Mouse (Mus musculus) lung, postnatal 14 days (tissue): Measurements from ENCODE around the gene Rps6ka2.
A peak's percentile ranks its signal among the peaks of the same experiment; 100 is the strongest.
"Not testable (repeated sequence)": the region's sequence is repeated elsewhere in the genome, so short reads cannot be mapped to it uniquely, and the experiment has no call there.

Experiments
- DNase-seq: peaks from one replicate; pipeline ENCODE4 v3.0.0; 2021

Gene Rps6ka2

DNA sequence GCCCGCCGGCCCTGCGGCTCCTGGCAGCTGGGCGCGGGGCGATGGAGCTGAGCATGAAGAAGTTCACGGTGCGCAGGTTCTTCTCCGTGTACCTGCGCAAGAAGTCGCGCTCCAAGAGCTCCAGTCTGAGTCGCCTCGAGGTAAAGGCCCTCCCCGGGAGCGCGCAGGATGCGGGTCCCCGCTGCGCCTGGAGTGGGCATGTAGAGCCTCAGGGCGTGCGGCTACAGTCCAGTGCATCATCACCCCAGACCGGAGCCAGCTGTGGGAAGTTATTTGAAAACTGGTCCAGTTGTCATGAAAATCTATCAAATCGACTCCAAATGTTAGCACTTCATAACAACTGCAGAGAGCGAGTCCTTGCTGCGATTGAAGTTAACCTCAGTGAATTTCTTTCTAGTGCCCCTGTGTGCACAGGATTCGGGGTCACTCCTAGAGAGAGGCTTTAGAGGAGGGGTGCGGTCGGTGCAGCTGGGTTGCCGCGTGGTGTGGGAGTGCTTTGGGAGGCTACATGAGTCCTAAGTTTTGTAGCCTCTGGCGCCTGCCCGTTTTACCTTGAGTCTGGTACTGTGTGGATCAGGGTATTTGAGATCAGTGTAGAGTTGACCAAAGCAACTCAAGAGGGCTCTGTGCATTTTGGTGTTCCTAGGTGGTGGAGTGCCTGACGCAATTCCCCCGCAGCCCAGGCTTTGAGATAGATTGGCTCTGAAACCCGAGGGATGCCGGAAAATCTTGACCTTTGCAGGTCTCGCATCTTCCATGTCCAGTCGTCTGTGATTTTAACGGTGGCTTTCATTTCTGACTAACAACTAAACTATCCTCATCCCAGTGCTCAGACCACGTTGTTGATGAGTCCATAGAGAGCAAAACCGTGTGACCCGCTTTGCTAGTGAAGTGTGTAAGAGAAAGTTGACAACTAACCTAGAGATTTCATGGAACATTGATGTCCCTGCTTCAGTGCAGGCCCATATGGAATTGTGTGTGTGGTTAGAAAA is 685 bp downstream of the Rps6ka2 start:
- DNase-seq, result peak; percentile 33

DNA sequence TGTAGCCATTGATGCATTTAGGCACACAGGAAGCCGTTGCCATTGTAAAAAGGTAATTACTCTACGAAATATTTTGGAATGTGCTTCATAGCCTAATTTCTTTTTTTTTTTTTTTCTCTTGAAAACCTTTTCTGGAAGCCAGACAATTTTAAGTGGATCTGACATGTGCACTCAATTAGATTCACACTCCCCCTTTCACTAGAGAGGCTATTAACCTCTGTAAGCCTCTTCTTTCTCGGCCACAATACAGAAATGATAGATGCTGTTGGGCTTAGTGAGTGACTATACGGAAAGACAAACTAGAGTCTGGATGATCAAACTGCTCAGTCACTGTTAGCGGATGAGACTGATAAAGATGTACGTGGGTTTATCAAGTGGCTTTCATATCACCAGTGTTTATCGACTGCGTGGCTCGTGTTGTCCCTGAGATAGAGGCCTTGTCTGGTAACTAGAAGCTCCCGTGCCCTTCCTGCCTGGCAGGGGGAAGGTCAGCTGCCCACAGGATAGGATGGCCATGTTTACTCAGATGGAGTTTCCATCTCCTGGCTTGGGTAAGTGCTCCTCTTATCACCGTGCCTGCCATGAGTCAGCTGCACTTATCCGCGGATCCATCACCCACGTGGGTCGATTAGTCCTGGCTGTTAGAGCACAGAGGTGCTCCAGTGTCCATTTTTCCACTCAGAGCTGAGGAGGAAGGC is 3.6 kb downstream of the Rps6ka2 start:
- DNase-seq, result no peak

DNA sequence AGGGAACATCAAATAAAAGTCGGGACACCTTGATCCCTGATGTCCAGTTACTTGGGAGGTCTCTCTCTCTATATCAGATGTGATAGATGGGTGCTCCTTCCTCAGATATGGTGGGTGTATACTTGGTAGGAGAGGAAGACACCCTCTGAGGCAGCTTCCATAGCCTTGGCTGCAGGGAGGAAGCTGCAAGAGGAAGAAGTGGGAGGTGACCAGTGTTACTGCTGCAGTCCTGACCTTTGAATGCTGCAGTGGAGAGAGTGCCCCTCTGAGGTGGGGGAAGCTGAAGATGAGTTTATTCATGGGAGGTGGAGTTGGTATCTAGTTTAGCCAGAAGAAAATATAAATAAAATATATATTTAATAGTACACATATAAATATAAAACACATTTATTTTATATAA is 5.4 kb downstream of the Rps6ka2 start:
- DNase-seq, result no peak

DNA sequence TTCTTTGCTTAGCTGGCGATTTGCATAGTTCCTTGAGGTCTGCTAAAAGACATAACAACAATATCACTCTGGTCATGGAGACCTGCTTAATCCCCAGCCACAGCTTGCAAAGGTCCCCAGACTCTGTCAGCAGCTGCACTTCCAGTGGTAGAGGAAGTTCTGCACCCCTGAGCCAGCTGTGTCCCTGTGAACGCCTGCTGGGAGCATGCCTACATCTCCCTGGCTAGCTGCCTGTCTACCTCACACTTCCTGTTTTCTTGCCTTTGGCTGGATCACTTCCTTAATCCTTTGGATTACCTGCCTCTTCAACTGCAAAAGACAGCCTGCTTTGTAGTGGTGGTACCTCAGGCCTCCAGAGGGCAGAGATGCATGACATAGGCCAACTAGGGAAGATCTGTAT is 6.5 kb downstream of the Rps6ka2 start:
- DNase-seq, result peak; percentile 33

DNA sequence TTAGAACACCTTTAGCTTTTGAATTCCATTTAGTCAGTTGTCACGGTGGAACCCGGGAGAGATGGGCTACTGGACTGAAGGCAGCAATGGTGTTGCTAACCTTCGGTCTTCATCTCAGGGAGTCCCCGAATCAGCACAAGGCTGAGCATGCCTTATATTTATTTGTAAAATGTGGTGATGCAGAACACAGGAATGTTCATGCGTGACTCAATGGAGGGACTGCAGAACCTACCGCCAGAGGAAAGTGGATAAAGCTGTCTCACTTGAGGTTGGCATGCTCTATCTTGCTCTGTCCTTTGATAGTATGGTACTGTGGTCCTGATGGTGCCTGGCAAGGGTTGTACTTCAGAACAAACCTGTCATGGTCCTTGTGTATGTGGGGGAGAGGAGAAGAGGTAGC is 8.3 kb downstream of the Rps6ka2 start:
- no peak for DNase-seq

DNA sequence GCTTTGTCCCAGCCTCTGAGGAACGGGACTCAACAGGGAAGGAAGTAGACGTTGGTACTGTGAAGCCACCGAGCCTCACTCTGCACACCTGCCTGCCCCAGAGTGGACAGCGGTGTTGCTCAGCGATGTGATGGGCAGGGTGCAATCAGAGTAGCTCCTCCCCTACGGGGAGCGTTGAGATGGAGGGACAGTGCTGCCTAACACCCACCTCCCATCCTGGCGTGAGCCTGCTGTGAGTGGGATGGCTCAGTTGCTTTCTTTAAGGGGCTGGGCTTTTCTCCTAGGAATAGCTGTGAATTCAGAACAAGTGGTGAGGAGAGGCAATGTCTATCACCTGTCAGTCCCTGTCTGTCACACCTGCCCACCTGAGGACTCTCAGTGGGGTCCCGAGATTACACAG is 12.3 kb downstream of the Rps6ka2 start:
- no peak for DNase-seq

DNA sequence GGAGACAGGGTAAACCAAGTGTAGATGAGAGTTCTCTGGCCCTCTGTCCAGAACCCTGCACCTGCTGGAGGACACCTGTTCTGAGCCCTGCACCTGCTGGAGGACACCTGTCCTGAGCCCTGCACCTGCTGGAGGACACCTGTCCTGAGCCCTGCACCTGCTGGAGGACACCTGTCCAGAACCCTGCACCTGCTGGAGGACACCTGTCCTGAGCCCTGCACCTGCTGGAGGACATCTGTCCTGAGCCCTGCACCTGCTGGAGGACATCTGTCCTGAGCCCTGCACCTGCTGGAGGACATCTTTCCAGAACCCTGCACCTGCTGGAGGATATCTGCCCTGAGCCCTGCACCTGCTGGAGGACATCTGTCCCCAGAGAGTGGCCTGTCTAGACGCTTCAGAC is 17.1 kb downstream of the Rps6ka2 start:
- DNase-seq, result not testable (repeated sequence)

DNA sequence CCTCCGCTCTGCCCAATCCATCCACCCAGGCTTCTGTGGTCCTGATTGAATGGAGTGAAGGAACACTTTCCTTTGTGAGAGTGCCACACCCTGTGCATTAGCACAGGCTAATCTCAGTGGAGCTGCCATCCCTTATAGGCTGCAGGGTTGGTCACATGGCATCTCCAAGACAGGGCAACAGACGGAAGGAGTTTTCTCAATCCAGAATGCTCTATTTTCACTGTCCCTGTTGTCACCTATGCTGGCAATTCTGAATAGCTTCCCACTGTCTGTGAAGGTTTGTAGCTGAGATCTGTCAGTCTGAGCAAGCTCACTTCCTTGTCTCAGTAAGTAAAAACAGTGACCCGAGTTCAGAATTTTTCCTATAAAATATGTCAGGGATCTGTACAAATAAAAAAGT is 19.5 kb downstream of the Rps6ka2 start:
- no peak for DNase-seq

DNA sequence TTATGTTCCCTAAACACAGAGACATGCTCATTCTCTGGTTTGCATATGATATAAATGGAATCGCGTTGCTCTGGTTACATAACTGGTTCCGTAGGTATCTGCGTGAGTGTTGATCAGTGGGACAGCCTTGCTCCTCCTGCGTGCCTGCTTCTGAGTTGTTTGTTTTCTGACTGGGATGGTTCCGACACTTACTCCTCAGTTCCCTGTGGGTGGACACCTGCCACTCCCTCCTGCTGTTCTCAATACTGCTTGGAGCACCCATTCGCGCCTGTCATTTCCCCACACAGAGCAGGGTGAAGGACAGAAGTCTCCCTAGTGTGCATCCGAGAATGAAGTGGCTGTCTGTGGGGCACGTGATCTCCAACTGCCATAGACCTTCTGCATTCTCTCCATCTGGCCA is 20.1 kb downstream of the Rps6ka2 start:
- no peak for DNase-seq

DNA sequence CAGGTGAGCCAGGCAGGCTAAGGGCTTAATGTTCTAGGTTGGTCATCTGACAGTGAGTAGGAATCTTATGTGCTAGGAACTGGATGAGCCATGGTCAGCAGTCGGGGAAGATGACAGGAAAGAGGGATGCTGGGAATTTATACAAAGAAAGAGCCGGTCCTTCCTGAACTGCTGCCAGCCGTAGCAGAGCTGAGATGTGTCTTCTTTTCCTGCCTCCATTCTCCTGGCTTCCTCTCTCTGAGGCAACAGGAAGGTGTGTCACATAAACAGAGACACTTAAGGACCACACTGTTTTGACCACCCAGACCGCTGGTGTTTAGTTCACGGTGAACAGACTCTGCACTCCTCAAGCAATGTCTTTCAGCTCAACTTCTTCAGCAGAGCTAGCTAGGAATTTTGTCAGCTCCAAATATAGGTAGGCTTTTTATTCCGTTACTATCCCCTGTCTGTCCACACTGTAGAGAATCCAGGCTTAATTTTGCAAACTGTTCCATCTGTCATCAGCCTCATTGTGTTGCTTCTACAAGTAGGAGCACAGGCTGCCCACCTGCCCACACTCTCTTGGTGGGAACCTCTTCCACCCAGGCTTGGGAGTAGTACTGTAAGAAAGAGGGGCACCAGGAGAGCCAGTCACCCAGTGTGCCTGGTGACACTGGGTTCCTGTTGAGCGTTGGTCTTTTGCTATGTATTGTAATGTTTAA is 24.4 kb downstream of the Rps6ka2 start:
- DNase-seq, result peak; percentile 56

DNA sequence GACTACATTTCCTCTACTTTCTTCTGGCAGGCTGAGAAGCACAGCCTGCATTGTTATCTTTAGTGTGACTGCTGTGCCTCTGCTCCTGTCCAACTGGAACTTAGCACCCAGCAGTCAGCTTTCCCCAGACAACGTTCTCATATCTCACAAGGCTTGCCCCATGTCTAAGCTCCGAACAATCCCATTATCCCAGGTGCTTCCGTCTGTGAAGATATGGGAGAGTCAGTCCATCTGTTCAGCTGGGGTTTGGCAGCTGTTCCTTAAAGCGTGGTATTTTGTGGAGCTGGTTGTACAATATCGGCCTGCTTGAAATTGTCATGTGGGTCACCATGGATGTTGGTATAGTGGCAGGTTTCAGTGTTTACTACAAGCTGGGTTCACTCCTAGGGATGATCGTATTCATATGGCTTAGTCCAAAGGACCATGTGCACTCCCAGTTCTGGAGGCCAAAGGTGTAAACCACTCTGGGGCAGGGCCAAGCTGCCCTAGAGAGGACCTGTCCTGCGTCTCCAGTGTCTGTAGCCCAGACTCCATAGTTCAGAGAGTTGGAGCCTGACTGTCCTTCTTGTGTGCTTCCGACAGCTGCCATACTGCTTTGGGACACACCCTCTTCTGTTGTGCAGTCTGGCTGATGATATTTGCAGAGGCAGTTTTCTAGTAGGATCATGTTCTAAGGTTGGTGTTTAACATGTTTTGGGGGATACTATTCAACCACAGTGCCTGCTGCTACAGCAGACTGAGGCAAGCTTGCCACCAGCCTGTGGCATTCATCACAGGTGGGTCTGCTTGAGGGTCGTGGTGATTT is 27.4 kb downstream of the Rps6ka2 start:
- no peak for DNase-seq

DNA sequence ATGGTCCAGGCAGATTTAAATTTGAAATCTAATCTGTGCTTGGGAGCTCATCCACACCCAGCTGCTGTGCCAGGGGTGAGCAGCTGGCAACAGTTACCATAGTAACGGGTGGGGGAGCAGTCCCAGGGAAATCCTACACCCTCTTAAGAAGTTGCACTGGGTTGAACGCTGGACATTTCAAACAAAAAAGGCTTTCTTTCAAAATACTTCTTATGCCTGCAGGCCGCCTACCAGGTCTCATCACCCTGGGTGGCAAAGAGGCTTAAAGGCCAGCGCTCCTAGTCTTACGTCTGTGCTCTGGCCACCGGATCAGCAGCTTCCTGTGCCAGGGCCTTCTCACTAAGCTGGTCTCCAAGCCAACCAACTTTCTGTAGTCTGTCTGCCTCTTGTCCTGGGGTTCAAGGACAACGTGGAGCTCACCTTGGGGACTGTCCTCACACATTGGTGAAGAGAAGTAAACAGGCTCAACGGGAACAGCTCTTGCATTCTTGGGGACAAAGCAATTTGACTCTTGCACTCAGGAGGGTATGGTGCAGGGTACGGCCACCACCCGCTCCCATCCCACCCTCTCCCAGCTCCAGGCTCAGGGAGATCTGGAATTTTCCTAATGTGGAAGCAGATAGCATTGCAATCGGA is 35.0 kb downstream of the Rps6ka2 start:
- DNase-seq, result no peak

DNA sequence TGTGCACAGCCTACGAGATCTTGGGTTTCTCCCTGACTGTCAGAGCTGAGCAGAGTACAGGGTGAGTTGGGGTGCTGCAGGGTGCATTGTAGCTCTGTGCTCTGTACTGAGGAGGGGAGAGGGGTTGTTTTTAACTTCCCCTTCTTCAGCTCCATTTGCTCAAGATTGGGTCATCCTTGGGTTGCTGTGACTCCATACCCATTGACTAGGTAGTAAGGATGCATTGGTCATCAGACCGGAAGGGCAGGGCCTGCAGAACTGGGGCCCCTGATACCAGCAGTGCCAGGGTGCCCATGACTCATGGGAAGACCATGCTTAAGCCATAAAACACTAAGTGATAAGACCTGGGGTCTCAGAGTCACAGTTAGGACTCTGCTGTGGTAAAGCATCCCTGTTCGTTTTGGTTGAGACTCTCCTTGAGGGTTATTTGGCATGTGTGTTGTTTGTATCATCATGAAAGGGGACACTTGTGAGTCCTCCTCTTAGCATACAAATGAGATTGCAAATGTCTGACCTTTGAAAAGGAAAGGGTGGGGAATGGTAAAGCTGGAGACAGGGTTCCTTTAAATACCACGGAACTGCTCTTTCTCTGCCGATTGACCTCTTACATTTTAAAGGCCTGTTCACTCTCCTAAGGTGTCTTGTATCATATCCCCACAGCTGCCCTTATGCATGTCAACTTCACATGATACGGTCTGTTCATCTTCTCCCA is 36.7 kb downstream of the Rps6ka2 start:
- DNase-seq, result no peak

DNA sequence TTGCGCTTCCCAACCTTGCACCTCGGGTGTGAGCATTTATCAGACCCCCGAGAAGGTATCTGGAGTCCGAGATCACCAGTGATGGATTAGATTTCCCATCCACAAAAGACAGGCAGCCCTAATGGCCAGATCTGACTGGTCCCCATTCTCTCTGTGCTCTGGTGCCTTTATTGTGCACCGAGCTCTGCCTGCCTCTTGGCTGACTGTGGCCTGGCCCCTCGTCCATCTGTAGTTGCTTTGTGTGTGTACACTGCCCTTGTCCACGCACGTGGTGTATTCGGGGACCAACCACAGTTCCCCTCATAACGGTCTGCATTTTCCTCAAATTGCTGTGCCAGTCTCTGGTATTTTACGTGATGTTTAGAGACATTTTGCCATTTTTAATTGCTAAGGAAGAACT is 40.7 kb downstream of the Rps6ka2 start:
- DNase-seq, result no peak

DNA sequence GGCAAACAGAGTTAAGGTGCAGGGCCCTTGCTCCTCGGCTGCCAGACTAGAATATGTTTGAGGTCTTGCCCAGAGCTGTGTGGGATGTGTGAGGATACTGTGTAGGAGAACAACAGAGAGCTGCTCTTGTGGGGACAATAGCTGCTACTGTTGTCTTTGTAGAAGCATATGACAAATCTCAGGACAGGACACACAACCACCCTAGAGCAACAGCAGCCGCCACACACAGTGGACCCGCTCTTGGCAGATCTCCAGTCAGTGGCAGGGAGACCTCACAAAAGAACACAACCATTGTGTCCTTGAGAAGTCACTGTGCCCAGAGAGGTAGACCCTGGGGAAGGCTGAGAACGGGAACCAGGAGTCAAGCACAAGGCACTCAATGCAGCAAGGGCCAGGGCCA is 42.0 kb downstream of the Rps6ka2 start:
- DNase-seq, result no peak

DNA sequence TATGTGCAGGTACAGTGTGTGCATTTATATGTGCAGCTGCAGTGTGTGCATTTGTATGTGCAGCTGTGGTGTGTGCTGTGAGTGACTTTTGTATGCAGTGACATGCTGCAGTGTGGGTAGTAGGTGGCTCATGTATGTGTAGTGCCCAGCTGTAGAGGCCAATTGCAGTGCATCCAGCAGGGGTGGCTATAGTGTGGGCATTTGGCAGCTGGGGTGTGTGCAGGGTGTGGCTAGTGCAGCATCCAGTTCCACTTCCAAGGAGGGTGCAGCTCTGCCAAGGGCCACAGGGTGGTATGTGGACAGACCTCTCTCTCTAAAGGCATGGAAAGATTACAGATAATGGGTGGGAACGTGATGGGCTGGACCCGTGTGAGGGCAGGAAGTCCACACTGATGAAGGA is 43.3 kb downstream of the Rps6ka2 start:
- no peak for DNase-seq

DNA sequence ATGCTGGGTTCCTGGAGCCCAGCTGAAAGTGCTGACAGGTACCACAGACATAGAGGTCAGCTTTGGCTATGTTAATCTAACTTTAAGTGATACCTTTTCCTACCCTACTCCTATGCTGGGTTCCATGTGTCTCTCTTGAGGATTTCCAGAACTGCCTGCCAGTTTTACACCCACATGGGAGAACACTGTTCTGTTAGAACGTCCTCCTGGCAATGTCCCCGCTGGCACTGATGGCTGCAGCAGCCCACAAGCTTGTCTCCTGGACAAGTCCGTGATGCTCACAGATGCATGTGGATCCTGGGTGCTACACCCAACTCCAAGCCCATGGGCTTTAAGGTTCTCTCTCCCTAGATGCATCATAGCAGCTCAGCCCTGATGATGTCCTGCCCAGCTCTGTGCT is 44.1 kb downstream of the Rps6ka2 start:
- DNase-seq, result no peak

DNA sequence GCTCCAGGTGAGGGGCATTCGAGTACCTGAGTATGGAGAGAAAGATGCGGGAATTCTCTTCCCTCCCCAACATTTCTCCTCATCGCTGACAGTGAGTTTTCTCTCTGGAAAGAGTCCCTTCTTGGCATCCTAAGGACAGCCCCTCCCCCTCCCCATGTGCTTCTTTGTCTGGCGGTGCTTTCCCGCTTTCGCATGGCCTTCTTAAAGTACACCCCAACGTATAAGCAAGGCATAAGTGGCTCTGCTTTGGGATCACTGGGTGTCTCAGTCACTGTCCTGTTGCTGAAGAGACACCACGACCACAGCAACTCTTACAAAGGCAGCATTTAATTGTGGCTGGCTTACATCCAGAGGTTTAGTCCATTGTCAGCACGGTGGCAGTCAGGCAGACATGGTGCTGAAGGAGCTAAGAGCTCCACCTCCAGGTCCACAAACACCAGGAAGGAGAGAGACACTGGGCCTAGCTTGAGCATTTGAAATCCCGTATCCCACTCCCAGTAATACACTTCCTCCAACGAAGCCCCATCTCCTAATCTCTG is 47.9 kb downstream of the Rps6ka2 start:
- no peak for DNase-seq

DNA sequence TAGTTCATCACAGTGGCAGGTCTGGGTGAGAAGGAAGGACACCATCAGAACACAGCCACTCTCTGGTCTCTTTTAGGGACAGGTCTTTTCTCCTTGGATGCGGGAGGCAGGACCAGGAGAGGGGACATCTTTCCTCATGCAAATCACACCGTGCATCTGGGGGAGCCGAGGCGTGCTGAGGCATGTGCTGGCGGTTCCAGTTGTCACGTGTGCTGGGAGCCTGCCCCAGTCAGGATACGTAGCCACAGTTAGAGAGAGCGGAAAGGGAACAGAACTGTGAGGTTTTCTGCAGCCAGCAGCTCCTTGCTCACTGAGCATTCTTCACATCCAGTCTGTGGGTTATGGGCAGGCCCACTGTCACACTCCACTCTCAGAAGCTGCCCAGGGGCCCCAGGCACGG is 48.5 kb downstream of the Rps6ka2 start:
- no peak for DNase-seq

DNA sequence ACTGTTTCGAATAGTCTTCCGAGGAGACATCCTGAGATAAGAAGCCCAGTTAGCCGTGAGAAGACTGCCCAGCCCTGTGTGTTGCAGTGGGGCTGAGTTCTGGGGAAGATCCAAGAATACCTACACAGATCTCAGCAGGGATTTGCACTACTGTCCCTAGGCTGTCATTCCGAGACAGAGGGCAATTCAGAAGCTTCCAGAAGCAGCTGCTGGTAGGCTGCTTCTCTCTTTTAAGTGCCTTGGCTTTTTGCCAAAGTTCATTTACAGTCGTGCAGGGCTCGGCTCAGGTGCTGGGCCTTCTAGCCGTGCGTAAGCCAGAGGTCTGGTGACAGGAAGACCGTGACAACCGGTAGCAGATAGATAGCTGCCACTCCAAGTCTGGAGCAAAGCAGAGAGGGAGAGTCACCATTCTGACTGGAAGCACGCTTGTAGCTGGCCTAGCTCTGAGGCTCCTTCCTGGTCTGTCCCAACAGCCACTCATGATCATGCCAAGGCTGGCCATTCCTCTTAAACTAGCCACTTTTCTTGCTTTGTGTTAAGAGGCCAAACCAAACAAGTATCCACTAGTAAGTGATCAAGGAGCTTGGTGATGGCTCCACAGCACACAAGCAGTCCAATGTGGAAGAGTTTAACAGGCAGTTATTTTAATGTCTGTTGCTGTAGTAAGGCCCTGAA is 49.3 kb downstream of the Rps6ka2 start:
- DNase-seq, result no peak

DNA sequence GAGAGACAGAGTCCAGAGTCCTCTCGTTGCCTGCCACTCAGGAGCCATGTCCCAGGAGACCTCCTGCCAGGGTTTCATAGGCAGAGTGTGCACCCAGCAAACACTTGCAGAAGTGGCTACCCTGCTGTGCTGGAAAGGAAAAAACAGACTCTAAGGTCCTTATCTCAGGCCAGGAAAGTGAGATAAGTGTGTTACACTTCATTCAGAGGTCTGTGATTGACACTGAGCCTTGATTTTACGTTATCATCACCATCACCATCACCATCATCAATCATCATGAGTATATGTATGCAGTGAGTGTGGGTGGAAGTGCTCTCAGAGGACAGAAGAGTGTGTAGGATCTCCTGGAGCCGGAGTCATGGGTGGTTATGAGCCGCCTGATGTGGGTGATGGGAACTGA is 51.4 kb downstream of the Rps6ka2 start:
- DNase-seq, result no peak
